Mouse (Mus musculus) fibroblast of lung, adult 2 months (primary cell): Measurements from ENCODE around the gene Thap11.

Source experiments
- DNase-seq: peaks from one replicate; pipeline ENCODE4 v3.0.0-alpha.2; 2011; ENCODE audit warnings: low read depth

The Thap11 gene

DNA sequence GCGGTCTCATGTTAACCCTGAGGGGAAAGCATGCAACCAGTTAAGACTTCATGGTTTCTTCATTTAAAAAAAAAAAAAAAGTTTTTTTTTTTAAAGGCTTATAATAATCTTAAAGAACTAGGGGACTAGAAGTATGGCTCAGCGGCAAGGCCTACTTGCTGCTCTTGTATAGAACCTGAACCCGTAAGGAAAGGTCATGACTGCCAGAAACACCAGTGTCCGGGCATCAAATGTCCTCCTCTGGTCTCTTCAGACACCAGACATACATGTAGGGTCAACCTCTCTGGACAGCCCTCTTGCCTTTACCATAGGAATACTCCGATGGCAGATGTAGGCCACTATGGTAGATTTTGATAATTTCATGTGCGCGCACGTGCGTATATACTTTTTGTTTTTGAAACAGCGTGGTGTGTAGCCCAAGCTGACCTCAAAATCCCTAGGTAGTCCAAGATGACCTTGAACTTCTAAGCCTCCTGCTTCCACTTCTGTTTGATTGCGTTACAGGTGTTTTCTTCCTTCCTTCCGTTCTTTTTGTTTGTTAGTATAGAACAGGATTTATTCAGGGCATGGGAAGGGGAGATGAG is 2.7 kb upstream of the Thap11 start:
- no peak for DNase-seq

GRCm38 (mm10) chr8:105853178-105853577 is 1.8 kb upstream of the Thap11 start, which contains the start of gene Cenpt:
TSS of gene Cenpt (minus strand) at chr8:105853278.
- DNase-seq: no peak

- DNase-seq: no peak
These were observed 629 bp upstream of the Thap11 start for GRCm38 (mm10) chr8:105854303-105854702.

GRCm38 (mm10) chr8:105855248-105856167 is 576 bp downstream of the Thap11 start:
- peak; percentile 17 for DNase-seq

- no peak for DNase-seq
These were observed 1.4 kb downstream of the Thap11 start for GRCm38 (mm10) chr8:105856168-105856835.

- no peak for DNase-seq
These were observed 3.6 kb downstream of the Thap11 start for GRCm38 (mm10) chr8:105858495-105858894.

GRCm38 (mm10) chr8:105859314-105859713 is 4.4 kb downstream of the Thap11 start:
- DNase-seq: no peak

DNA sequence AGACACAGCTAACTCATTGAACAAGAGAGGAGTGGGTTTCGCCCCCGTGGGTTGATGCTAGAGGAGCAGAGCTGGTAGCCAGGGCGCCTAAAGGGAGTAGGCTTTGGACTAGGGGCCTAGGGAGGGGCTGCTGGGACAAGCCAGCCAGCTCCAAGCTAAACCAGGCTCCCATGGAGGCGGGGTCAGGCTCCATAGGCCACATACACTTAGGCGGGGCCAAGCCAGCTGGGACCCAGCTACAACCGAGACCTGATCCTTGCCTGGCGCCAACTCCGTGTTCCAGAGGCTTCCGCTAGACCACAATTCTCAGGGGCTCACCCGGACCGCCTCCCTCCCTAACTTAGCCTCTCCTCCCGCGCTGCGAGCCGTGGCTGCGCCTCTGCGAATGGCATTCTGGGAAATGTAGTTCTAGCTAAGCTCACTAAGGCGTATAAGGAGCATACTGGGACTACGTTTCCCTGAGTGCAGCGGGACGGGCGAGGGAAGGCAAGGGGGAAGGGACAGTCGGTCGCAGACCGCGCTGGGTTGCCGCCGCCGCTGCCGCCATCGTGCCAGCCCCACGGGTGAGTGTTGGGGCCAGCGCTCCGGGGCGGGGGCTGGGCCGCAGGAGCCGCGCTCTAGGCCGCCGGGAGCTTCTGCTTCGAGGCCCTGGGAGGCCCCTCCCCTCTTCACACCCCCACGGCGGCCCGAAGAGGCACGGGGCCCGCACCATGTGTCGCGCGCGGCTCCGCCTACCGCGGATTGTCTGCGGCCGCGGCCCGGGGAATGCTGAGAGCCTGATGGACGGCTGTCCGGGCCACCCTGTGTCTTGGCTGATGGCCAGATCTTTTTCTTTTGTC is 5.4 kb downstream of the Thap11 start, which contains the start of gene Nutf2:
TSS of gene Nutf2 (plus strand) at position 438 of the 839 bp plus-strand sequence.
- peak; percentile 98 for DNase-seq

DNA sequence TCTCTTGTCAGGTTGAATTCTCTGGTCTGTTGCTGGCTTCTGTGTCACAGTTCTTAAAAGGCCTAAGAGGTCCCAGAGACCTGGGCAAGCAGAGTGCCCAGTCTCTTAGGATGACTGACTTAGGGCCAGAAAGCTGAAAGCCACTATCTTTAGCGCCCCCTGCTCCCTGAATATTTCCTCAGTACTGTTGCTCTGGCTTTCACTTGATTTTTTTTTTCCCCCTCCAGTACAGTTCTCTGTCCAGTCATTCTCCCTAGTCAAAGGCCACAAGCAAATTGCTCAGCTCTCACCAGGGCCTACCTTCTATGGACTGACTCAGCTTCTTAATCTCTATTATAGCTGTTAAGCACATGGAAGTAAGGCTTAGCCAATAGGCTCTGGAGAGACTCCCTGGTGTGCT is 7.0 kb downstream of the Thap11 start:
- DNase-seq: peak; percentile 69

DNA sequence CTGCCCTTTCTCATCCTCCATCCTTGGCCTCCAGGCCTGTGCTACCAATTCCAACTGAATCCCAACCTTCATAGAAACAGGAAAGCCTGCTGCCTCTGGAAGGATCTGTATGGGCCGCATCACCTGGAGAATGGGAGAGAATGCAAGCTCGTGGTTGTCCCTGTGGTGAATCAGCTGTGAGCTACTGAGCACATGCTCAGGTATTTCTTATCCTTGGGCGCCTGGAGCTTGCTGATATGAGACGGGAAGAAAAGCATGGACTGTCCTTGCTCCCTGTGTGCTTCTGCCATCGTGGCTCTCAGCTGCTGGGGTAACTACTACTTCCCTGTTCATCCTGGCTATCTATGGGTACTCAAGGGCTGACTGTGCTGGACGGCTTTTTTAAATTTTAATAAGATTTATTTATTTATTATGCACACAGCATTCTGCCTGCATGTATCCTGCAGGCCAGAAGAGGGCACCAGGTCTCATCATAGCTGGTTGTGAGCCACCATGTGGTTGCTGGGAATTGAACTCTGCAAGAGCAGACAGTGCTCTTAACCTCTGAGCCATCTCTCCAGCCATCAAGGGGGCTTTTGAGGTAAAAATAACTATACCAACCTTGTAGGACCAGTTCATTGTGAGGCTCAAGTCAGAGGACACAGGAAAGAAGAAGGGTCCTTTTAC is 11.6 kb downstream of the Thap11 start:
- no peak for DNase-seq

- peak; percentile 62 for DNase-seq
These were observed 19.4 kb downstream of the Thap11 start for GRCm38 (mm10) chr8:105874301-105874700.

GRCm38 (mm10) chr8:105880754-105881520 is 26.0 kb downstream of the Thap11 start, which contains the start of gene Edc4:
TSS of gene Edc4 (plus strand) at chr8:105880881.
- no peak for DNase-seq

GRCm38 (mm10) chr8:105889756-105890465 is 35.0 kb downstream of the Thap11 start:
- DNase-seq: no peak

- DNase-seq: no peak
These were observed 35.9 kb downstream of the Thap11 start for GRCm38 (mm10) chr8:105890870-105891269.

DNA sequence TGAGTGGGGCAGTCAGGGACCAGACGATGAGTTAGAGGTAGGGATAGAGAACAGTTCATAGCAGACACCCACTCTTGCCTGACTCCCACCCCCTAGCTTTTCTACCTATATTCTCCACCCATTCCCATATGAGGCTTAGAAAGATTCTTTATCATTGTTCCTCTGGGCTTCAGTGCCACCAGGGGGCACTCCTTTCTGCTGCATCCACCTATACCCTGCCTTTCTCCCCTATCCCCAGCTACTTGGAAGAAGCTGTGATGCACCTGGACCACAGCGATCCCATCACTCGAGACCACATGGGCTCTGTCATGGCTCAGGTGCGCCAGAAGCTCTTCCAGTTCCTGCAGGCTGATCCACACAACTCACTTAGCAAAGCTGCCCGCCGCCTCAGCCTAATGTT is 37.5 kb downstream of the Thap11 start:
- DNase-seq: no peak

GRCm38 (mm10) chr8:105893339-105893738 is 38.4 kb downstream of the Thap11 start, which contains the start of gene Nrn1l:
TSS of gene Nrn1l (plus strand) at chr8:105893567.
- DNase-seq: peak; percentile 57

GRCm38 (mm10) chr8:105897801-105898480 is 43.0 kb downstream of the Thap11 start:
- no peak for DNase-seq

DNA sequence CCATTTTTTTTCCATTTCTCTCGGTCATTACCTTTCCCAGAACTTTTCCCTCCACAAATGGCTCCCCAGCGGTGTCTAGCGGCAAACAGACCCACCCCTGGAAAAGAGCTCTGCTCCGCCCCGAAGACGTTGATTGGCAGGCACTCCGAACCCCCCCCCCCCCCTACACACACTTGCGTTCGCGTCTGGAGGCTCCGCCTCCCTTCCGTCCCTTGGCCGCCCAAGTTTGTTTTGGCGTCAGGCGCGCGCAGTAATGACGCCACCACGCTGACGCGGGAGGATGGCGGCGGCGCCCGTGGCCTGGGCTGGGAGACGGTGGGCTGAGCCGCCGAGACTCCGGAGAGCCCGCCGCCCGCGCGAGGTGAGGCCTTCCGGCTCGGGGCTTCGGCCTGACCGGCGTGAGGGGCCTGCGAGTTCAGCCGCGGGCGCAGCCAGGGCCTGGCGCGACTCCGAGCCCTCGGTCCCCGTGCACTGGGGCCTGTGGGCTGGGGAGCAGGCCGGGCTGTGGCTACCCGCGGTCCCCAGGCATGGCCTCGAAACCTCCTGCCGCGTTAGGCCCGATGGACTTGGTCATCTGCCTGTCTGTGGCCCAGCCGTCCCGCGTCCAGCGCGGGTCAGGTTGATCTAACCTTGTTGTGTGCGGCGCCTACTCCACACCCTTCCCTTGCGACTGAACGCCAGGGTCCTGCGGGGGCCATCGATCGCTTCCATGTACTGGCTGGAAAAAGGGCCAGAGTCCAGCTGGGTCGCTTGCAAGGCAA is 45.4 kb downstream of the Thap11 start, which contains the start of gene Pskh1:
TSS of gene Pskh1 (plus strand) at position 262 of the 761 bp plus-strand sequence.
- DNase-seq: peak; percentile 64
